Mouse (Mus musculus): Measurements from ENCODE around the gene Adarb1.

DNA sequence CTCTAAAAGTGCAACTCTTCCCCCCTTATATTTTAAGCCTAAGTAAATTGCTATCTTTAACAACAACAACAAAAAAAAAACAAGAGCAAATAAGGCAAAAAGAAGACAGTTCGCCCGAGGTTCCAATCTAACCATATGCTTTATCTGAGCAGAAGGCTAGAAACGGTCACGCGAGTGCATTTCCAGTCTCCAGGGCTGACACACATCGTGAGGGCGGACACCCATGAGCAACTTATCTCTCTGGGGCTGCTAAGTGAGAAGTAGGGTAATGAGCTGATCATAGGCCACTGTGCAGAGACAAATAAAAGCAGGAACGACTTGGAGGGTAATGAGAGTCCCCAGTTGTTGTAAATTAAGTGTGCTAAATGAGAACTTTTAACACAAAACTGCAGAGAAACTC lies 119.4 kb downstream of the Adarb1 start:
- TF ChIP-seq MYOG (IDR thresholded peaks at IDR 0.05; ENCODE audit: control insufficient read depth in 1 of 3, insufficient read depth in 1 of 3, insufficient read length in 2 of 3, low read depth in 2 of 3) (no peak), POLR2A (IDR thresholded peaks at IDR 0.05; ENCODE audit: insufficient read length, low read depth) (no peak), TCF12 (IDR thresholded peaks at IDR 0.05; ENCODE audit: insufficient read depth, poor library complexity, severe bottlenecking) (no peak), TCF3 (IDR thresholded peaks at IDR 0.05; ENCODE audit: insufficient read length, low read depth) (no peak), MYOD1 (IDR thresholded peaks at IDR 0.05; ENCODE audit: control insufficient read depth in 1 of 3, insufficient read length in 2 of 3, low read depth in 2 of 3) (no peak), MAX (IDR thresholded peaks at IDR 0.05; ENCODE audit: low read depth) (no peak), USF1 (IDR thresholded peaks at IDR 0.05; ENCODE audit: low read depth) (no peak), E2F4 (IDR thresholded peaks at IDR 0.05; ENCODE audit: insufficient read depth) (no peak)

Data from myocyte (in vitro differentiated cells).